Mouse (Mus musculus): ENCODE data around the gene Actbl2. TPM values are rescaled to one million over a fixed set of nuclear protein-coding genes. Genes with fewer than 3 reads are reported as not detected.

Actbl2 gene
- polyA plus RNA-seq, 1 experiment: not detected

DNA sequence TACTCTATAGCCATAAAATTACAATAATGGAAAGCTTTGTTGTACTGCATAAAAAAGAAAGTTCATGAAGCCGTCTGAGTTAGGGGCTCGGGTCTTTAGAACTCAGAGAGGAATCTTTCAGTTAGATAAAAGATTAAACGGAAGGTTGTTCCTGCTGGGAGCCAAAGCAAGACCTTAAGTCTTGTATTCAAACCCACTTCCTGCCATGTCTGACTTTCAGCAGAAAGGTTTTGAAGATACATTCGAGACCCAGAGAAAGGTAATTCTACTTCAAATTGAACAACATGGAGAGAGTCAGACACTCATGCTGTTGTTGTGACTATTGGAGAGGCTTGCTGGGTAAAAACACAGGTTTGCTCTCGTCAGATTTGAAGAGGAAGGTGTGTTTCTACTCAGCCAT, 3.0 kb upstream of the Actbl2 start:
- TF ChIP-seq EP300 (IDR thresholded peaks at IDR 0.05; ENCODE audit: insufficient read depth, low read depth, low read length): no peak
- no peak for TF ChIP-seq CTCF (IDR thresholded peaks at IDR 0.05; ENCODE audit: low read depth, low read length)
- TF ChIP-seq POLR2A (IDR thresholded peaks at IDR 0.05; ENCODE audit: insufficient read depth, low read length): no peak
- H3K27me3 ChIP-seq (ENCODE audit: control insufficient read depth, insufficient read depth, low read length, poor library complexity, severe bottlenecking): no peaks in the 10 kb centered on the region
- H3K27ac ChIP-seq (ENCODE audit: insufficient read depth, low read length): no peak overlapping the region
- H3K9me3 ChIP-seq (replicated peaks; ENCODE audit: control insufficient read depth, insufficient read depth, low read length, poor library complexity, severe bottlenecking): no peaks in the 10 kb centered on the region
- H3K4me3 ChIP-seq (ENCODE audit: low read depth, low read length): no peak overlapping the region
- H3K36me3 ChIP-seq (ENCODE audit: control insufficient read depth, insufficient read depth, low read length, poor library complexity, severe bottlenecking): no peaks in the 10 kb centered on the region
- no peaks in the 10 kb centered on the region for H3K4me1 ChIP-seq (ENCODE audit: control insufficient read depth, insufficient read depth, low read length)
- no peak overlapping the region for H3K9ac ChIP-seq (ENCODE audit: low read depth, poor library complexity, severe bottlenecking)

DNA sequence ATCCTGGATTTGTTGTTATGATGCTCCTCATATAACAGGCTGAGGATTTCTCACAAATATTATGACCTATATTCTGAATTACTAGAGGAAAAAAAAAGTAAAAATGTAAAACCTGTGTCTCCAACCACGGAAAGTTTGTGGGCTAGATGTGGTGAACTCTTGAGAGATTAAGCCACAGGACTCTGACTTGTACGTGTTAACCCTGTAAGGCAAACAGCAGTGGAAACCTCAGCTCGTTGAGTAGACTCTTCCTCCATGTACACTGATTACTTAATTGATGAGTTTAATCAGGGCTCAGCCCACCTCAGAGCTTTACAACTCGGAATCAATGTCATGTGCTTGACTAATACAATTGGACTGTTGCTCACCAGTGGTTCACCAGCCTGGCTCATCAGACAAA, 3.2 kb downstream of the Actbl2 start:
- H3K9ac ChIP-seq (ENCODE audit: low read depth, poor library complexity, severe bottlenecking): no peak overlapping the region
- no peak overlapping the region for H3K27ac ChIP-seq (ENCODE audit: insufficient read depth, low read length)
- no peaks in the 10 kb centered on the region for H3K36me3 ChIP-seq (ENCODE audit: control insufficient read depth, insufficient read depth, low read length, poor library complexity, severe bottlenecking)
- H3K4me3 ChIP-seq (ENCODE audit: low read depth, low read length): no peak overlapping the region
- no peaks in the 10 kb centered on the region for H3K9me3 ChIP-seq (replicated peaks; ENCODE audit: control insufficient read depth, insufficient read depth, low read length, poor library complexity, severe bottlenecking)
- no peaks in the 10 kb centered on the region; the same call in 1 of the 2 replicates for H3K27me3 ChIP-seq (ENCODE audit: control insufficient read depth, insufficient read depth, low read length, poor library complexity, severe bottlenecking)
- no peaks in the 10 kb centered on the region for H3K4me1 ChIP-seq (ENCODE audit: control insufficient read depth, insufficient read depth, low read length)
- TF ChIP-seq POLR2A (IDR thresholded peaks at IDR 0.05; ENCODE audit: insufficient read depth, low read length) (no peak), EP300 (IDR thresholded peaks at IDR 0.05; ENCODE audit: insufficient read depth, low read depth, low read length) (no peak), CTCF (IDR thresholded peaks at IDR 0.05; ENCODE audit: low read depth, low read length) (no peak)

DNA sequence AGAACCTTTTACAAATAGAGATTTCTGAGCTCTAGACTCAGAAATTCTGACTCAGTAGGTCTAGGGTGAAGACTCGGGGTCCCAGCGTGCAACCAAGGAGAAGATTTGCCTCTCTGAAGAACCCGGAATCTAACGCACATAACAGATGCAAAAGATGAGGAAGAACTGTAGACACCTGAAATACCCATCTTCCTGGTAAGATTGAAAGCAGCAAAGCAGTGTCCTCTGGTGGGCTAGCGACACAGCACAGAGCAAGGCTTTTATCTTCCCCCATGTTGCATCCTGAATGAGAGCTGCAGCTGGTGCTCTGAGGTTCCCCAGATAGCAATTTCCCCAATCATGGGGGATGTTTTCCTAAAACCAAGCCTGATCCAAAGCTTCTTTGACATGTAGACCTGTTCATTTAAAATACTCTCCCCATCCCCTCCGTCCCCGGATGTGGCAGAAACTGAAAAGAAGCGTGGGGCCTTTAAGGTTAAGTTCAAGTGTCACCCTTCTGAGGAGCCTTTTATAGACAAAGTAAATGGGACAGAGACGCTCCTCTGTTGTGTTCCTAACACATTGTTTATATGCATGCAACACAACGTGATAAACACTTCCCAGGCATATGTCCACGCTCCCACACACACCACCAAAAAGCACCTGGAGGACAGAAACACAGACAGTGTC, 3.7 kb downstream of the Actbl2 start:
- Histone ChIP-seq H3K9me3 (replicated peaks; ENCODE audit: control insufficient read depth, insufficient read depth, low read length, poor library complexity, severe bottlenecking) (no peaks in the 10 kb centered on the region), H3K4me3 (ENCODE audit: low read depth, low read length) (no peak overlapping the region), H3K9ac (ENCODE audit: low read depth, poor library complexity, severe bottlenecking) (no peak overlapping the region), H3K36me3 (ENCODE audit: control insufficient read depth, insufficient read depth, low read length, poor library complexity, severe bottlenecking) (no peaks in the 10 kb centered on the region), H3K27ac (ENCODE audit: insufficient read depth, low read length) (no peak overlapping the region), H3K27me3 (ENCODE audit: control insufficient read depth, insufficient read depth, low read length, poor library complexity, severe bottlenecking) (no peaks in the 10 kb centered on the region; the same call in 1 of the 2 replicates), H3K4me1 (ENCODE audit: control insufficient read depth, insufficient read depth, low read length) (no peaks in the 10 kb centered on the region)
- TF ChIP-seq EP300 (IDR thresholded peaks at IDR 0.05; ENCODE audit: insufficient read depth, low read depth, low read length) (no peak), CTCF (IDR thresholded peaks at IDR 0.05; ENCODE audit: low read depth, low read length) (no peak), POLR2A (IDR thresholded peaks at IDR 0.05; ENCODE audit: insufficient read depth, low read length) (no peak)

DNA sequence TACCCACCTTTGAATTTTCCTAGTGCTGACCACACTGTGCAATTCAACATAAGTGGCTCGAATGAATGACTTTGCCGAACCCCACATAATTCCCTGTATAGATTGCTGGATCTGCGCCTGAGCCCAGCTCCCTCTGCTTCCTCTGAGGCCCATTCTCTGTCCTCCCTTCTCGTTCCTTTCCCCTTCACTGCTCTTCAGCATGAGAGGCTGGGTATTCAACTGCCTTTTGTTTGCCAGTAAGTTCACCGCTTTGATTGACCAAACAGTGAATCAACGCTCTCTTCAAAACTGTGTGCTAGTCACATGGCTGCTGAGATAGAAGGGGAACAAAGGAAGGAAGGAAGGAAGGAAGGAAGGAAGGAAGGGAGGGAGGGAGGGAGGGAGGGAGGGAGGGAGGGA, 4.3 kb downstream of the Actbl2 start:
- Histone ChIP-seq H3K4me1 (ENCODE audit: control insufficient read depth, insufficient read depth, low read length) (no peaks in the 10 kb centered on the region), H3K27me3 (ENCODE audit: control insufficient read depth, insufficient read depth, low read length, poor library complexity, severe bottlenecking) (no peaks in the 10 kb centered on the region; the same call in 1 of the 2 replicates), H3K9me3 (replicated peaks; ENCODE audit: control insufficient read depth, insufficient read depth, low read length, poor library complexity, severe bottlenecking) (no peaks in the 10 kb centered on the region), H3K4me3 (ENCODE audit: low read depth, low read length) (no peak overlapping the region), H3K36me3 (ENCODE audit: control insufficient read depth, insufficient read depth, low read length, poor library complexity, severe bottlenecking) (no peaks in the 10 kb centered on the region), H3K9ac (ENCODE audit: low read depth, poor library complexity, severe bottlenecking) (no peak overlapping the region), H3K27ac (ENCODE audit: insufficient read depth, low read length) (no peak overlapping the region)
- TF ChIP-seq CTCF (IDR thresholded peaks at IDR 0.05; ENCODE audit: low read depth, low read length) (no peak), POLR2A (IDR thresholded peaks at IDR 0.05; ENCODE audit: insufficient read depth, low read length) (no peak)

DNA sequence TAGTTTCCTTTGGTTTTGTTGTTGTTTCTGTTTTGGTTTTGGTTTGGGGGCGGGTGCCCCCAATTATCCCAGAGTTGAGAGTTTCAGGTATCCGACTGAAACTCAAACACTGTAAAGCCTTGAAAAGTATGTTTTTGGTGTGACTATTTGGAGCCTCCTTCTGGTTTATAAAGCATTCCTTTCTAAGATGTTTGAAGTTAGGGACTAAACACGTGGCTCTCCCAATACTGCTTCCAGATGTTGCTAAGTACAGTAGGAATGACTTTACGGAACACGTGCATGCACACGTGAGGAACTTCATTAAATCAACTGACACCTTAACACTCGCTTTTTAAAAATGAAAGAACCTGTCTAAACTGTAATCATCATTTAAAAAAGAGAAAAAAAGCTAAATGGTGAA, 4.9 kb downstream of the Actbl2 start:
- no peak for TF ChIP-seq CTCF (IDR thresholded peaks at IDR 0.05; ENCODE audit: low read depth, low read length)
- no peak for TF ChIP-seq POLR2A (IDR thresholded peaks at IDR 0.05; ENCODE audit: insufficient read depth, low read length)
- TF ChIP-seq EP300 (IDR thresholded peaks at IDR 0.05; ENCODE audit: insufficient read depth, low read depth, low read length): no peak
- no peak overlapping the region for H3K27ac ChIP-seq (ENCODE audit: insufficient read depth, low read length)

DNA sequence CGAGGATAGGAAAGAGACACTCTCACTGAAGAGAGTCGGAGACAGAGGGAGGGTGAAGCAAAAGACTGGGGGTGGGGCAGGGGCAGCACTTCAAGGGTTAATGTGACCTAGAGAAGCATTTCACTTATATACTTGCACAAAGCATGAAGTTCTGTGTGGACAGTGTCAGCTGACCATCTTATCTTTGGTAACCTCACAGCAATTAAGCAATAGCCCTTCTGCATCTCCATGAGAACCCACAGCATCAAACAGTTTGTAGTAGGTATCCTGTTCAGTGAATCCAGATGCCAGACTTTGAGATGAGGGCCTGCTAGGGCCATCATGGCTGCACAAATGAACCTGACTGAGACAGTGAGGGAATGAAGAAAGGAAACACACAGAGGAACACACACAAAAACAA, 8.4 kb downstream of the Actbl2 start:
- Histone ChIP-seq H3K27ac (ENCODE audit: insufficient read depth, low read length) (no peak overlapping the region), H3K9me3 (replicated peaks; ENCODE audit: control insufficient read depth, insufficient read depth, low read length, poor library complexity, severe bottlenecking) (no peaks in the 10 kb centered on the region), H3K36me3 (ENCODE audit: control insufficient read depth, insufficient read depth, low read length, poor library complexity, severe bottlenecking) (no peaks in the 10 kb centered on the region), H3K4me3 (ENCODE audit: low read depth, low read length) (no peak overlapping the region), H3K27me3 (ENCODE audit: control insufficient read depth, insufficient read depth, low read length, poor library complexity, severe bottlenecking) (no peaks in the 10 kb centered on the region), H3K9ac (ENCODE audit: low read depth, poor library complexity, severe bottlenecking) (no peak overlapping the region), H3K4me1 (ENCODE audit: control insufficient read depth, insufficient read depth, low read length) (no peaks in the 10 kb centered on the region)
- TF ChIP-seq POLR2A (IDR thresholded peaks at IDR 0.05; ENCODE audit: insufficient read depth, low read length) (no peak), CTCF (IDR thresholded peaks at IDR 0.05; ENCODE audit: low read depth, low read length) (no peak), EP300 (IDR thresholded peaks at IDR 0.05; ENCODE audit: insufficient read depth, low read depth, low read length) (no peak)

More for the DNA sequence above, 4.9 kb downstream of the Actbl2 start:
- no peaks in the 10 kb centered on the region for H3K4me1 ChIP-seq (ENCODE audit: control insufficient read depth, insufficient read depth, low read length)
- H3K36me3 ChIP-seq (ENCODE audit: control insufficient read depth, insufficient read depth, low read length, poor library complexity, severe bottlenecking): no peaks in the 10 kb centered on the region
- no peak overlapping the region for H3K4me3 ChIP-seq (ENCODE audit: low read depth, low read length)
- H3K27me3 ChIP-seq (ENCODE audit: control insufficient read depth, insufficient read depth, low read length, poor library complexity, severe bottlenecking): no peaks in the 10 kb centered on the region; the same call in 1 of the 2 replicates
- H3K9ac ChIP-seq (ENCODE audit: low read depth, poor library complexity, severe bottlenecking): no peak overlapping the region
- H3K9me3 ChIP-seq (replicated peaks; ENCODE audit: control insufficient read depth, insufficient read depth, low read length, poor library complexity, severe bottlenecking): no peaks in the 10 kb centered on the region
